Mouse (Mus musculus): Measurements from ENCODE around the gene Rpl24.

DNA sequence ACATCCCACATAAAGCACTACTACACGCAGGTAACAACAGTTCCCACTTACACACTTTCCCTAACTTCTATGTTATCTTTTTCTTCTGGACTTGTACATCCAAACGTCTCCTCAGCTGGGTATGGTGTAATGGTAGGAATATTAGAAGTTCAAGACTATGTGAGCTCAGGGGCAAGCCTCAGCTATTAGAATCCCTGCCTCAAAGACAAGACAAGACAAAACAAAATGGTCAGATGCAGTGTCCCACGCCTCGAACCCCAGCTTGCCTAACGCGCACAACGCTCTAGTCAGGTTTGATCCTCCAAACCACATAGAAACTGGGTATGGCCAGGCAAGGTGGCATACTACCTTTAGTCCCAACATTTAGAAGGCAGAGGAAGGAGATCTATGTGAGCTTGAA, 53.6 kb downstream of the Rpl24 start:
- TF ChIP-seq POLR2A (IDR thresholded peaks at IDR 0.05; ENCODE audit: extremely low read depth, insufficient read depth, low read length) (no peak), CTCF (IDR thresholded peaks at IDR 0.05; ENCODE audit: extremely low read depth, insufficient read depth, low read length) (no peak)

Measured in cortical plate, adult 2 months (tissue).